Mouse (Mus musculus): ENCODE results near the gene Vmn1r32. TPM values are rescaled to one million over a fixed set of nuclear protein-coding genes. Genes with fewer than 3 reads are reported as not detected.

Vmn1r32 gene
- not detected in 2 replicates for polyA plus RNA-seq (2016; fragmentation: Nextera tagmentation; extraction: Ambion mirVana)

DNA sequence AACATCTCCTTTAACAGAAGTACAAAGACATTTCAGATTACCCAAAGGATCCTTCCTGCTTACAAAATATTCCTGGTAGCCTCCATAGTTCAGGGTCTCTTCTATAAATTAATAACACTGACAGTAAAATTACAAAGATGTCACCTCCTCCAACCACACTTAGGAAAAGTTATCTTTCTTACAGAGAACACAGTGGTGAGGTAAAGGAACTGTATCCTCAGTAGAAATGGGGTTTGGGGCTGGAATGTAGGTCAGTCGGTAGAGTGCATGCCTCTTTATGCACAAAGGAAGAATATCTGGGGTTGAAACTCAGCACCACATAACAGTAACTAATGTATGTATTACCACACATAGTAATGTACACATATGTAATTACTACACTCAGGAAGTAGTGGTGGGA lies at the start of gene Vmn1r32:
TSS of gene Vmn1r32 (minus strand) at position 101 of the 400 bp plus-strand sequence.
- H3K36me3 ChIP-seq: no peaks in the 10 kb centered on the region
- no peak within 1 kb of the TSS for H3K4me2 ChIP-seq (replicated peaks)
- H3K9me3 ChIP-seq (replicated peaks): no peaks in the 10 kb centered on the region
- no peak within 1 kb of the TSS for H3K9ac ChIP-seq
- H3K27ac ChIP-seq: no peak within 1 kb of the TSS
- H3K4me3 ChIP-seq: no peak within 1 kb of the TSS
- H3K27me3 ChIP-seq: no peaks in the 10 kb centered on the region
- no peak for ATAC-seq (ENCODE audit: low FRiP score)
- 84% methylated on average over 1 of the region's 1 CpGs for WGBS
- no peaks in the 10 kb centered on the region for H3K4me1 ChIP-seq

DNA sequence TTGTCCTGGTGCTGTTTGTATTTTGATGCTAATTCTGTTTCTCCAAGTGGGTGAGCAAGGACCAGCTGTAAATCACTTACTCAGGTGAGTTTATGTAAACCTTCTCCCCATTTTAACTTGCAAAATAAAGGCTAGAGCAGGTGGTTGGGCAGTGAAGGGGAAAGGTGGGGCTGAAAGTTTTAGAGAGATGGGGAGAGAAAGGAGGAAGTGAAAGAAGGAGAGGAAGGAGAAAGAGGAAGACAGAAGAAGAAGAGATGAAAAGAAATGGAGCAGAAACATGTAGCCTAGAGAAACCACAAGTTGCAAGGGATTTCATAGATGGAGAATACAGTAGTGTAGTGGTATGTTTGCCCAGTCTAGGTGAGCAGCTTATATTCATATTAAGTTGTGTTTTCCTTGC lies 35.9 kb upstream of the Vmn1r32 start:
- Histone ChIP-seq H3K36me3 (no peaks in the 10 kb centered on the region), H3K27me3 (no peaks in the 10 kb centered on the region), H3K9me3 (replicated peaks) (0 out of 2 replicates have a peak, but pooled peaks cover 1% of the 10 kb centered on the region), H3K4me2 (replicated peaks) (no peak overlapping the region), H3K27ac (no peak overlapping the region), H3K9ac (no peak overlapping the region), H3K4me1 (no peaks in the 10 kb centered on the region), H3K4me3 (no peak overlapping the region)
- ATAC-seq (ENCODE audit: low FRiP score): no peak

DNA sequence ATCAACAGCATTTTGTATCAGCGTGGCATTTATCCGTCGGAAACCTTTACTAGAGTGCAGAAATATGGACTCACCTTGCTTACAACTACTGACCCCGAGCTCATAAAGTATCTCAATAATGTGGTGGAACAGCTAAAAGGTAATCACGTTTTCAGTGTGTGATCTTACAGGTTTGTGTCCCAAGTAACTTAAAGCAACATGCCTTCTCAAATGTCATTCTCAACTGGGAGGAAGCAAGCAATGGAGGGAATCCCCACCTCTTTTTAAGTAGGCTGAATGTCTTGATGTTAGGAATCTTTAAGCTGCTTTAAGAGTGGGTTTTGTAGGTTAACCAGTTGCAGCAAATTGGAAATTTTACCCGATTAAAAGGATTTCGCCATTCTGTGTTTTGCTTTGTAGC lies 23.9 kb downstream of the Vmn1r32 start:
- H3K4me2 ChIP-seq (replicated peaks): peak overlapping the region; percentile 78
- H3K9ac ChIP-seq: peak overlapping the region; percentile 75
- H3K36me3 ChIP-seq: peaks cover 13% of the 10 kb centered on the region; the same call in 1 of the 2 replicates
- H3K9me3 ChIP-seq (replicated peaks): no peaks in the 10 kb centered on the region
- H3K4me1 ChIP-seq: peaks cover 19% of the 10 kb centered on the region
- no peak overlapping the region for H3K27ac ChIP-seq
- no peaks in the 10 kb centered on the region for H3K27me3 ChIP-seq
- H3K4me3 ChIP-seq: peak overlapping the region; percentile 81
- 15% methylated on average over 7 of the region's 7 CpGs for WGBS
- no peak for ATAC-seq (ENCODE audit: low FRiP score)

DNA sequence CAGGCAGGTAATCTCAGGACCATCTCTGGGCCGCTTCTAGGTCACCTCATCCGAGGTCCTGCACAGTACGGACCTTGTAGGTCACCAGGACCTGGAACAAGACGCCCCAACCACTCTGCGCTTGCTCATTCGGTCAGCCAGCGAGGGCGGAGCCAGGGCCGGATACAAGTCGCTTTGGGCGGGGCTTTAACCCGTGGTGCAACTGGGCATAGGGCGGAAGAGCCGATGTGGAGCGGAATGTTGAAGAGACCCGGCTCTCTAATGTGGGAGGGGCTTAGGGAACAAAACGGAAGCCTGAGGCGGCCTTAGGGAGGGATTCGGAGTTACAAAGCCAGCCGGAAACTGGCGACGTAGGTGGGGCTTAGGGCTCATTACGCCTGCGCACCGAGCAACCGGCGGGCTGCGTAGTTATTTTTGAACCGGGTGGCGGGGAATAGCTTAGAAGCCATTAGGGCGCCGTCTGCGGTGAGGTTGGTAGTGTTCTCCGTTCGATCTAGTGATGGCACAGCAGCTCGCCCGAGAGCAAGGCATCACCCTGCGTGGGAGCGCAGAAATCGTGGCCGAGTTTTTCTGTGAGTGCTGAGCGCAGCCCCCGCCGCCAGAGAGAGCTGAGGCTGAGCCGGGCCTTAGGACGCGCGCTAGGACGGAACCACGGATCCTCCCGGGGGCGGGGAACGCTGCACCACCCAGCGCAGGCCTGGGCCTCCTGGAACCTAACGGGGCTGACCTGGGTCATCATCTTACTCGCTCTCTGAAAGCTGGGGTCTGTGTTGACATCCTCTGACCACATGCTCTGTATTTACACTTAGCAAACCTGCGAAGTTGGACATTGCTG lies 24.7 kb downstream of the Vmn1r32 start, which contains the start of gene Mad2l1:
TSS of gene Mad2l1 (plus strand) at position 363 of the 835 bp plus-strand sequence.
- Histone ChIP-seq H3K4me2 (replicated peaks) (peak within 1 kb of the TSS; percentile 78), H3K4me1 (peaks cover 19% of the 10 kb centered on the region), H3K36me3 (peaks cover 11% of the 10 kb centered on the region; the same call in 1 of the 2 replicates), H3K4me3 (peak within 1 kb of the TSS; percentile 81), H3K27ac (peak within 1 kb of the TSS; percentile 84), H3K27me3 (no peaks in the 10 kb centered on the region), H3K9me3 (replicated peaks) (no peaks in the 10 kb centered on the region), H3K9ac (peak within 1 kb of the TSS; percentile 75)
- peak; percentile 99 for ATAC-seq (ENCODE audit: low FRiP score)
- WGBS: under 1% methylated on average over 57 of the region's 57 CpGs

DNA sequence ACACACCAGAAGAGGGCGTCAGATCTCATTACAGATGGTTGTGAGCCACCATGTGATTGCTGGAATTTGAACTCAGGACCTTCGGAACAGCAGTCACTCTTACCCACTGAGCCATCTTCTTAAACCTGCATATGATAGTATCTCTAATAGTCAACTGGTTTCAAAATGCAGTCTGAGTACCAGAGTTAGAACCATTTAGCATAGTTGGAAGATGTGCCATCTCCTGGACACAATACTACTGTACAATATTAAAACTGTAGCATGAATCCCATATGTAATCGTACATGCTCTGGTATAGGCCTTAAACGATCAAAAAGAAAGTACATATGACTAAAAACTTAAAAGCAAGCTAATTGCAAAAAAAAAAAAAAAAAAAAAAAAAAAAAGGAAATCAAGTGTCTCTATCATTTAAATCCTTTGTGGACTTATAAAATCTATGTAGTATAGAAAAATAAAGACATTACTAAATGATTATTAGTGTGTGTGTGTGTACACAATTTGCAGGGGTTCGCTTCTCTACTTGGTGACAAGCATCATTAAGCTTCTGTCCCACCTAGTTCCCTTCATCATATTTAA lies 25.4 kb downstream of the Vmn1r32 start:
- WGBS: 84% methylated on average over 5 of the region's 5 CpGs
- peak overlapping the region; percentile 84 for H3K27ac ChIP-seq
- peak overlapping the region; percentile 78 for H3K4me2 ChIP-seq (replicated peaks)
- H3K4me1 ChIP-seq: peaks cover 19% of the 10 kb centered on the region
- no peaks in the 10 kb centered on the region for H3K9me3 ChIP-seq (replicated peaks)
- ATAC-seq (ENCODE audit: low FRiP score): no peak
- peak overlapping the region; percentile 81 for H3K4me3 ChIP-seq
- peaks cover 3% of the 10 kb centered on the region; the same call in 1 of the 2 replicates for H3K36me3 ChIP-seq
- no peaks in the 10 kb centered on the region for H3K27me3 ChIP-seq
- peak overlapping the region; percentile 63 for H3K9ac ChIP-seq

DNA sequence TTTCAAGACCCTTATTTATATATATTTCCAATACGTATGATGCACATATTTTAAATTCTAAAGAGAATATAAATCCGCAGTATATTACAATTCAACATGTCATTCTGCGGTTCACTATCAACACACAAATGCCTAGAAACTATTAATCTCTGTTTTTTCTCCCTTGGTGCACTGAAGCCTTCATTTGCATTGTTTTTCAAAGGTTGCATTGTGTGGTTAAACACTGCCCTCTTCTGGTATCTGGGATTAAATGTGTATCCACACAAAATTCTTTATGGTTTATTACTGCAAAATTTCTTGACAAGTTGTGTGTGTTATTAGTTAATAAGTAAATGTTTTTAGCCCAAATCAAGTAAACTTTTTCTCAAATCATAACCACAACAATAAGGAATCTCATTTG lies 26.7 kb downstream of the Vmn1r32 start:
- Histone ChIP-seq H3K27ac (no peak overlapping the region), H3K27me3 (no peaks in the 10 kb centered on the region), H3K9me3 (replicated peaks) (no peaks in the 10 kb centered on the region), H3K4me1 (peaks cover 19% of the 10 kb centered on the region), H3K9ac (no peak overlapping the region), H3K4me3 (no peak overlapping the region), H3K4me2 (replicated peaks) (no peak overlapping the region), H3K36me3 (no peaks in the 10 kb centered on the region)
- WGBS: 34% methylated on average over 3 of the region's 3 CpGs
- ATAC-seq (ENCODE audit: low FRiP score): no peak

DNA sequence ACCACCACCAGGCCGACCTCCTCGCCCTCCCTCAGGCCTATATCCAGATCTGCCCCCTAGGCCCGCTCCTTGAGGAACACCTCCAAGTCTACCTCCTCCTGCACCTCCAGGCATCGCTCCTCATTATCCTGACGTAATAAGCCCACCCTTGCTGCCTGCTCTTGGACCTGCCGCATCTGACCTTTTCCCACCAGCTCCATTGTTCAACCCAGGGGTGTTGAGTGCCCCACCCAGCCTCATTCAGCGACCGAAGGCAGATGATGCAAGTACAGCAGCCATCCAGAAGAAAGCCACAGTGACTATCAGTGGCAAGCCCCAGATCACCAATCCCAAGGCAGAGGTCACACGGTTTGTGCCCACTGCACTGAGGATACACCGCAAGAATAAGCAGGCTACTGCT lies 31.5 kb downstream of the Vmn1r32 start:
- Histone ChIP-seq H3K4me3 (no peak overlapping the region), H3K9ac (no peak overlapping the region), H3K9me3 (replicated peaks) (no peaks in the 10 kb centered on the region), H3K4me2 (replicated peaks) (no peak overlapping the region), H3K36me3 (no peaks in the 10 kb centered on the region), H3K27me3 (no peaks in the 10 kb centered on the region), H3K27ac (no peak overlapping the region), H3K4me1 (no peaks in the 10 kb centered on the region)
- WGBS: 91% methylated on average over 10 of the region's 10 CpGs
- no peak for ATAC-seq (ENCODE audit: low FRiP score)

DNA sequence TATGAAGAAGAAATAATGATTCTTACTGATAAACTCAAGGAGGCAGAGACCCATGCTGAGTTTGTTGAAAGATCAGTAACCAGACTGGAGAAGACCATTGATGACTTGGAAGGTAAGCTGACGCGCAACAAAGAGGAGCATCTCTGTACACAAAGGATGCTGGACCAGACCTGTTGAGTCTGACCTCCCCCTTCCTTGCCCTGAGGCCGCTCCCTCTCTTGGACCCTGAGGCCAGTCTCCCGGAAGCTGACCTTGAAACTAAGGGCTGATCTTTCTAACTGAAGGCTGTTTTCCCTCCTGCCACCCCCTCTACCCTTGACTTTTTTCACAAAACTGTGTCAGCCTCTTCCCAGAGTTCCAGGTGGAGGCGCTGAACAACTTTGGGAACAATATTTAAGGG lies 43.5 kb downstream of the Vmn1r32 start:
- Histone ChIP-seq H3K4me2 (replicated peaks) (no peak overlapping the region), H3K27ac (no peak overlapping the region), H3K36me3 (no peaks in the 10 kb centered on the region), H3K9ac (no peak overlapping the region), H3K4me1 (no peaks in the 10 kb centered on the region), H3K4me3 (no peak overlapping the region), H3K27me3 (no peaks in the 10 kb centered on the region), H3K9me3 (replicated peaks) (no peaks in the 10 kb centered on the region)
- ATAC-seq (ENCODE audit: low FRiP score): no peak
- WGBS: 95% methylated on average over 5 of the region's 5 CpGs

Other genes starting within 250 kb of the Vmn1r32 start
- gene Mad2l1, start 24.7 kb downstream of the Vmn1r32 start, polyA plus RNA-seq (2016; fragmentation: Nextera tagmentation; extraction: Ambion mirVana): 64.2 and 71.4 TPM in 2 replicates
- gene Vmn1r33, start 58.2 kb upstream of the Vmn1r32 start, polyA plus RNA-seq (2016; fragmentation: Nextera tagmentation; extraction: Ambion mirVana): not detected in 2 replicates
- not detected in 2 replicates for gene Vmn1r34, start 83.8 kb upstream of the Vmn1r32 start, polyA plus RNA-seq (2016; fragmentation: Nextera tagmentation; extraction: Ambion mirVana)
- gene Vmn1r35, start 125.8 kb upstream of the Vmn1r32 start, polyA plus RNA-seq (2016; fragmentation: Nextera tagmentation; extraction: Ambion mirVana): not detected in 2 replicates
- not detected in 2 replicates for gene Vmn1r36, start 159.1 kb upstream of the Vmn1r32 start, polyA plus RNA-seq (2016; fragmentation: Nextera tagmentation; extraction: Ambion mirVana)
- gene Vmn1r37, start 169.3 kb upstream of the Vmn1r32 start, polyA plus RNA-seq (2016; fragmentation: Nextera tagmentation; extraction: Ambion mirVana): not detected in 2 replicates
- gene Vmn1r38, start 222.5 kb upstream of the Vmn1r32 start, polyA plus RNA-seq (2016; fragmentation: Nextera tagmentation; extraction: Ambion mirVana): not detected in 2 replicates